Mouse (Mus musculus) heart, postnatal 0 days (tissue): Measurements from ENCODE around the gene Dach1.

Source experiments
- CTCF ChIP-seq: IDR thresholded peaks from 2 replicates; pipeline ENCODE4 v1.5.1; 2016; ENCODE audit warnings: antibody characterized with exemption, control low read depth, low read depth
- EP300 ChIP-seq: IDR thresholded peaks from 2 replicates; pipeline ENCODE4 v1.6.1; 2016; ENCODE audit warnings: antibody characterized with exemption, low read depth

DNA sequence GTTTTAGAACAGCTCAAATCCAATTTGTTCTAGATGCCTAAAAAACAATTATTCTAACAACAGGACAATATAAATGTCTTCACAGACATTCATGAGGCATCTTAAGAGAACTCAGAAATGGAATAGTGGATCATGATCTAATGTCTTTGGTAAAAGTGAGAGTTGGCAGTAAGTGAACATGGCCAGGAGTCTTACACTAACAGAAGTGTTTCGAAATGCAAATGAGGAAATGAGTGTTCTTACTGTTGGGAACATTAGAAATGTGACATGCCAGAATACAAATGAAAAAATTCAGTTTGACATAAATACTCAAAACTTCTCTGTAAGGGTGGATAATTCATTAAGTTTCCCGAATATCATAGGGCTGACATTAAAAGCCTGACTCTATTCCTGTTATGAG, 426.3 kb downstream of the Dach1 start:
- TF ChIP-seq CTCF (no peak), EP300 (no peak)
